Mouse (Mus musculus) MN1 (cell line): ENCODE measurements around the gene Vmn2r108.
"Not testable (repeated sequence)": the region's sequence is repeated elsewhere in the genome, so short reads cannot be mapped to it uniquely, and the experiment has no call there.

Experiments
- DNase-seq: peaks from one replicate; pipeline ENCODE4 v3.0.0-alpha.2; 2016; ENCODE audit warnings: low spot score

Gene Vmn2r108

GRCm38 (mm10) chr17:20481231-20481630 is at the start of gene Vmn2r108:
Vmn2r108 (minus strand) TSS chr17:20481331.
- DNase-seq, result no peak

GRCm38 (mm10) chr17:20508247-20508646 is 27.1 kb upstream of the Vmn2r108 start:
- not testable (repeated sequence) for DNase-seq

- DNase-seq, result no peak
Measured at GRCm38 (mm10) chr17:20497858-20498257, 16.7 kb upstream of the Vmn2r108 start, which contains the start of gene Vmn1r225. Vmn1r225 (plus strand) TSS chr17:20498158.

- DNase-seq, result no peak
Measured at GRCm38 (mm10) chr17:20473311-20473710, 7.8 kb downstream of the Vmn2r108 start.

DNA sequence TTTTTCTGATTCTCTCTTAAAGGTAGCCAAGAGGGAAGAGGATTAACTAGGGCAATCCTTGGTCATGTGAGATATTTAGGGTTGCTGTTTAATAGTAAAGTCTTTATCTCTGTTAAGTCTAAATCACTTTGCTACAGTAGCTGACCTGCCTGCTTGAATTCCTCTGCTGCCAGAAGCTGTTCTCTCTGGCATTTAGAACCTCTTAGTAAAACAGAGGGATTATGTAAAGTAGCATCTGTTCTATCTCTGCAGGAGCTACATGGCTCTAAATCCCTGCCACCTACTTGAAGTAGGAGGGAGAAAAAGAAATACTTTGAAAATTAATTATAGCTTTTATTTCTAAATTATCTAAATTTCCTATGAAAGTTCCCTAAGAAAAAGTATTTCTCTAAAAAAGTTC is 41.9 kb downstream of the Vmn2r108 start:
- no peak for DNase-seq

DNA sequence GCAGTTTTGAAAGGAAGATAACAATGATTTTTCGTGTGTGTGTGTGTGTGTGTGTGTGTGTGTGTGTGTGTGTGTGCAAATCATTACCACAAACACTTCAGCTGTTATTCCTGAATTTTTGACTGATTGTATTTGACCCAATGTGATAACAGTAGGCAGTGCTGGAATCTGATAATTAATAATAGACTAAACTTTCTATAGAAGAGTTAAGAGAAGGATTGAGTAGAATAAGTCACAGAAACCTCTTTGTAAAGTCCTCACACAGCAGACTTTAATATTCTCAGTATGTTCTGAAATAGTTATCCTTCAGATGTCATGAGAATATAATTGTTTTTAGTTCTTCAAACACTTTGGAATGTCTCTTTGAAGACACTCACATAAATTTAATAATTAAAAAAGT is 67.3 kb downstream of the Vmn2r108 start, which contains the start of gene Vmn1r224:
TSS of gene Vmn1r224 (plus strand) at position 301 of the 400 bp plus-strand sequence.
- no peak for DNase-seq
